Mouse (Mus musculus): ENCODE data around the gene Birc2.
A peak's percentile ranks its signal among the peaks of the same experiment; 100 is the strongest.

The Birc2 gene

GRCm38 (mm10) chr9:7846667-7847199, 9.9 kb upstream of the Birc2 start:
- DNase-seq (ENCODE audit: extremely low read depth, low read depth) = no peak

GRCm38 (mm10) chr9:7845216-7845895, 8.5 kb upstream of the Birc2 start:
- no peak for DNase-seq (ENCODE audit: extremely low read depth, low read depth)

GRCm38 (mm10) chr9:7841221-7841620, 4.4 kb upstream of the Birc2 start:
- no peak for DNase-seq (ENCODE audit: extremely low read depth, low read depth)

- DNase-seq (ENCODE audit: extremely low read depth, low read depth) = peak; percentile 52
Measured at GRCm38 (mm10) chr9:7837806-7838440, 1.1 kb upstream of the Birc2 start.

- peak; percentile 64 for DNase-seq (ENCODE audit: extremely low read depth, low read depth)
Measured at GRCm38 (mm10) chr9:7836331-7836730, 533 bp downstream of the Birc2 start.

GRCm38 (mm10) chr9:7835302-7835701, 1.6 kb downstream of the Birc2 start:
- DNase-seq (ENCODE audit: extremely low read depth, low read depth) = no peak

GRCm38 (mm10) chr9:7833421-7833820, 3.4 kb downstream of the Birc2 start:
- no peak for DNase-seq (ENCODE audit: extremely low read depth, low read depth)

GRCm38 (mm10) chr9:7829531-7830528, 7.0 kb downstream of the Birc2 start:
- DNase-seq (ENCODE audit: extremely low read depth, low read depth) = peak; percentile 87

- DNase-seq (ENCODE audit: extremely low read depth, low read depth) = no peak
Measured at GRCm38 (mm10) chr9:7828706-7829105, 8.2 kb downstream of the Birc2 start.

- DNase-seq (ENCODE audit: extremely low read depth, low read depth) = no peak
Measured at GRCm38 (mm10) chr9:7824916-7825315, 11.9 kb downstream of the Birc2 start.

GRCm38 (mm10) chr9:7822758-7823157, 14.1 kb downstream of the Birc2 start:
- DNase-seq (ENCODE audit: extremely low read depth, low read depth) = no peak

- peak; percentile 30 for DNase-seq (ENCODE audit: extremely low read depth, low read depth)
Measured at GRCm38 (mm10) chr9:7805101-7805506, 31.8 kb downstream of the Birc2 start.

GRCm38 (mm10) chr9:7798555-7798954, 38.3 kb downstream of the Birc2 start:
- no peak for DNase-seq (ENCODE audit: extremely low read depth, low read depth)

GRCm38 (mm10) chr9:7797542-7797941, 39.3 kb downstream of the Birc2 start:
- DNase-seq (ENCODE audit: extremely low read depth, low read depth) = no peak

GRCm38 (mm10) chr9:7796129-7796864, 40.6 kb downstream of the Birc2 start:
- no peak for DNase-seq (ENCODE audit: extremely low read depth, low read depth)

- no peak for DNase-seq (ENCODE audit: extremely low read depth, low read depth)
Measured at GRCm38 (mm10) chr9:7795581-7795980, 41.3 kb downstream of the Birc2 start.

- no peak for DNase-seq (ENCODE audit: extremely low read depth, low read depth)
Measured at GRCm38 (mm10) chr9:7793561-7793960, 43.3 kb downstream of the Birc2 start.

- peak; percentile 81 for DNase-seq (ENCODE audit: extremely low read depth, low read depth)
Measured at GRCm38 (mm10) chr9:7790580-7791084, 46.2 kb downstream of the Birc2 start.

- DNase-seq (ENCODE audit: extremely low read depth, low read depth) = no peak
Measured at GRCm38 (mm10) chr9:7789764-7790575, 46.9 kb downstream of the Birc2 start.

- DNase-seq (ENCODE audit: extremely low read depth, low read depth) = no peak
Measured at GRCm38 (mm10) chr9:7788411-7788810, 48.5 kb downstream of the Birc2 start.

Measured in MEL-GATA-1-ER (cell line).